Mouse (Mus musculus) bone marrow, adult 2 months (tissue): ENCODE results near the gene Tmem216. TPM values are rescaled to one million over a fixed set of nuclear protein-coding genes. Genes with fewer than 3 reads are reported as not detected.
A peak's percentile ranks its signal among the peaks of the same experiment; 100 is the strongest.

ENCODE experiments used
- H3K27ac ChIP-seq: fragments of 200-500 bp; 2 replicates; pipeline ENCODE4 v1.5.1; 2012; ENCODE audit warnings: low read depth, mild to moderate bottlenecking, control low read depth, inconsistent platforms, low read length; ENCODE audit not compliant: control insufficient read depth, poor library complexity, insufficient read depth
- H3K4me1 ChIP-seq: fragments of 200-500 bp; 2 replicates; pipeline ENCODE4 v1.6.1; 2011; ENCODE audit warnings: low read length; ENCODE audit not compliant: control insufficient read depth, insufficient read depth
- H3K4me3 ChIP-seq: fragments of 200-500 bp; replicated peaks from 2 replicates; pipeline ENCODE3; 2011; ENCODE audit warnings: mild to moderate bottlenecking, low read depth, low read length, control low read depth; ENCODE audit not compliant: control insufficient read depth
- CTCF ChIP-seq: fragments of 200-500 bp; IDR thresholded peaks from 2 replicates; pipeline ENCODE4 v1.5.1; 2011; ENCODE audit warnings: low read length, control low read depth; ENCODE audit not compliant: control insufficient read depth, insufficient read depth
- POLR2A ChIP-seq: fragments of 200-500 bp; IDR thresholded peaks from 2 replicates; pipeline ENCODE4 v1.6.1; 2011; ENCODE audit warnings: low read depth, mild to moderate bottlenecking, control low read depth, low read length, borderline replicate concordance; ENCODE audit not compliant: control insufficient read depth
- WGBS: fragments of 180-500 bp; shearing (Covaris S2); methylation state at CpG from one replicate; pipeline ENCODE4 v1.1.7; 2018; 5-methylcytosine and 5-hydroxymethylcytosine counted together
- polyA plus RNA-seq: library from polyadenylated mRNA; stranded (reverse); fragments of >200 nt; gene quantifications from 2 replicates; pipeline ENCODE4 v1.2.4, GENCODE M21; 2011; ENCODE audit warnings: low replicate concordance; ENCODE audit not compliant: missing spikeins, insufficient read depth, insufficient read length

The Tmem216 gene
- polyA plus RNA-seq, 1 experiment, result 25.1 TPM

DNA sequence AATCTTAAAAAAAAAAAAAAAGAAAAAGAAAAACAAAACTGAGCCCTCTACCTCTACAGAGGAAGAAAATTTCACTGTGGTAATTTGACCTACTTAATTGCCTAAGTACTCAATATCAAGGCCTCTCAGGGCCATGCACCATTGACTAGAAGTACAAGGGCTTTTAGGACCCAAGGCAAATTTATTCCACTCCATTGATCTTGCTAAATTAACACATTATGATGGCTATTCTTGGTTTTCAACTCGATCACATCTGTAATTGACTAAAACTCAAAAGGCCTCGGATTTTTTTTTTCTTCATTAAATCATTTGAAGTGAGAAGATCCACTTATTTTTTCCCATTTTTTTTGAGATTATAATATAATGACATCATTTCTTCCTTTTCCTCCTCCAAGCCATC lies 1.4 kb upstream of the Tmem216 start:
- H3K4me3 ChIP-seq, result no peak overlapping the region
- H3K27ac ChIP-seq, result no peak overlapping the region
- 82% methylated on average over 2 of the region's 2 CpGs for WGBS
- TF ChIP-seq CTCF (no peak), POLR2A (no peak)
- no peaks in the 10 kb centered on the region; the same call in 1 of the 2 replicates for H3K4me1 ChIP-seq

DNA sequence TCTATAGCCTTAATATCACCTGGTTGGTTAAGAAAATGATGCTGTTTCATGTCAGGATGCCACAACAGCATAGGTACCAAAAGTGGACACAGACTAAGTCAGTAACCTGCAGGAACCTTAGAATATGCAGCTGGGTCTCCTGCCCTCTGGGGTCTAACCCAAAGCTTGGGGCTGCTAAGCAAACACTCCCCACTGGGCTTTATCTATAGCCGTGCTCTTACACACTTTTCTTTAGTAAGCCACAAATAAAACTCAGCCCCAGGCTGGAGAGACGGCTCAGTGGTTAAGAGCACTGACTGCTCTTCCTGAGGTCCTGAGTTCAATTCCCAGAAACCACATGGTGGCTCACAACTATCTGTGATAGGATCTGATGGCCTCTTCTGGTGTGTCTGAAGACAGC lies 963 bp upstream of the Tmem216 start:
- Histone ChIP-seq H3K4me1 (no peaks in the 10 kb centered on the region; the same call in 1 of the 2 replicates), H3K27ac (no peak overlapping the region; the same call in 1 of the 2 replicates), H3K4me3 (no peak overlapping the region)
- WGBS, result 57% methylated on average over 2 of the region's 2 CpGs
- no peak for TF ChIP-seq CTCF
- TF ChIP-seq POLR2A, result no peak

DNA sequence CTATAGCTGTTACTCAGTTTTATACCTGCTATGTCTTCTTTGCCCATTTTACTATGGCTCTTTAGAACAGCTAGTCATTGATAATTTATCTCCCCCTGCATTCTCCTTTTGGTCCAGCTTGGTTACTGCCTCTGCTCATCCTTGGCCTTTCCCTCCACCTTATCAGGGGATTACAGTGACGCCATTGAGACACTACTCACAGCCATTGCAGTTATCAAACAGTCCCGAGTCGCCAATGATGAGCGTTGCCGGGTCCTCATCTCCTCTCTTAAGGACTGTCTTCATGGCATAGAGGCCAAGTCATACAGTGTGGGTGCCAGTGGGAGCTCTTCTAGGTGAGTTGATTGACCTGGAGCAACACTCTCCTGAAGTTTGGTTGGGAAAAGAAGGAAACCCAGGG lies 16.6 kb downstream of the Tmem216 start:
- Histone ChIP-seq H3K4me3 (no peak overlapping the region), H3K27ac (no peak overlapping the region), H3K4me1 (no peaks in the 10 kb centered on the region)
- WGBS, result 70% methylated on average over 5 of the region's 5 CpGs
- no peak for TF ChIP-seq POLR2A
- TF ChIP-seq CTCF, result no peak

DNA sequence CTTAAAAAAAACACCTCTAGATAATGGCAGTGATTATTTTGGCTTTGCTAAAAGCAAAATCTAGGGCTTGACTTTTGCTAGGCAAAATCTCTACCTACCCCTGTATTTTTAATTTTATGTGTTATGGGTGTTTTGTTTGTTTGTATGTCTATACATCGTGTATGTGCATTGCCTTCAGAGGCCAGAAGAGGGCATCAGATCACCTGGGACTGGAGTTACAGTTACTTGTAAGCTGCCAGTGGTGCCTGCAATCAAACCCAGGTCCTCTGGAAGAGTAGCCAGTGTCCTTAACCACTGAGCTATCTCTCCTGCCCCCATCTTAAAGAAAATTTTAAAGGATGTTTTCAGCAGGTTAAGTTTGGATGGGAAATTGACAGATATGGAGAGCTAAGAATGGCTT lies 26.0 kb downstream of the Tmem216 start:
- TF ChIP-seq POLR2A (no peak), CTCF (no peak)
- no peak overlapping the region for H3K4me3 ChIP-seq
- H3K4me1 ChIP-seq, result peaks cover 1% of the 10 kb centered on the region; the same call in 1 of the 2 replicates
- WGBS, result 93% methylated on average over 1 of the region's 1 CpGs
- no peak overlapping the region for H3K27ac ChIP-seq

DNA sequence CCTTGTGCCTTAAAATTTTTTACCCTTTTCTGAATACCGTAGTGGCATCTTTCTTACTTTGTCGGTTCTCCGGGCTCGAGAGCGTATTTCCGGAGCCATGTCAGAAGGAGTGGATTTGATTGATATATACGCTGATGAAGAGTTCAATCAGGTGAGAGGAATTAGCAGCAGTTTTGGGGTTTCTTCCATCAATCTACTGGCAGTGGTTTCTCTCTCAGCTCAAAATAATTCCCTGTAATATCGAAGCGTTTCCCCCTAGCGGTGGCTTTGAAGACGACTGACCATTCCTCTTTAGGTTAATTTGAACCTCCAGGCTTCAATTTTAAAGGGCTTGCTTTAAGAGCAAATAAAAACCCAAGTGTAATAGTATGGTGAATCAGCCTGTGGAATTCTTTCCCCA lies 30.1 kb downstream of the Tmem216 start, which contains the start of gene Sdhaf2:
Sdhaf2 (minus strand) TSS at position 233 of the 400 bp plus-strand sequence.
- H3K4me1 ChIP-seq, result peaks cover 1% of the 10 kb centered on the region
- peak within 1 kb of the TSS; percentile 98 for H3K27ac ChIP-seq
- TF ChIP-seq POLR2A, result no peak
- TF ChIP-seq CTCF, result no peak
- H3K4me3 ChIP-seq, result peak within 1 kb of the TSS; percentile 100
- WGBS, result under 1% methylated on average over 11 of the region's 11 CpGs

DNA sequence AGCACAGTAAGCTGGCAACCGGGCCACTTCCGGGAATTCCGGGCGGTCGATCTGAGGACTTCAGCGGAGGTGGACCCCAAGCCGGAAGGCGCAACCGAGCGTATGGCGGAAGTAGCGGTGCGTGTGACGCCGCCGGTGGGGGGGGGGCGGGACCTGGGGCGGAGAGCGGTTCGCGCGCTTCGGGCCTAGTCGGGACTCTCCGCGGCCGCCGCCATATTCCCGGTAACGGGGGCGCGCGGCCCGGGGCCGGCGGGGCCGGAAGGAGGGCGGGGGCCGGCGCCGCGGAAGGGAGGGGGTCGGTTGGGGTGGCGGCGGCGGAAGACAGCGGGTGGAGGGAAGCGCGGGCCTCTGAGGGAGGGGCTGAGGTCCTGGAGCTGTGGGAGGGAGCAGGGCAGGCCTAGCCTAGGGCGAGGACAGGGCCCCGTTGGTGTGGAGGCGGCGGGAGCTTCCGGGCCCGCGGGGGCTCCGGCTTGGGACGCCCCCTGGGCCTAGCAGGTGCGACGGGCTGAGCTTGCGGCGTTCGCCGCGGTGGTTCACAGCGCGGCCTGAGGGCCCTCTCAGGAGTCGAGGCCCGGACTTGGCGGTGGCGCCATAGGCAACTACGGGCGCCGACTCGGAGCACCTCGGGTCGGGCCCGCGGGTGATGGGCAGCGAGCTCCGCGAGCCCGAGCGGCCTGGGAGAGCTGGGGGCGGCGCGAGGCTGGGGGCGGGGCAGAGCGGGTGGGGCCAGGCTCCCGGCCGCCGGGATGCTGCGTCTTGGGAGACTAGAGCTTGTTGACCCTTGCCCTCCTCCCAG lies 30.7 kb downstream of the Tmem216 start, which contains the start of gene Cpsf7:
Cpsf7 (plus strand) TSS at position 161 of the 796 bp plus-strand sequence.
- peaks cover 1% of the 10 kb centered on the region for H3K4me1 ChIP-seq
- under 1% methylated on average over 89 of the region's 93 CpGs for WGBS

DNA sequence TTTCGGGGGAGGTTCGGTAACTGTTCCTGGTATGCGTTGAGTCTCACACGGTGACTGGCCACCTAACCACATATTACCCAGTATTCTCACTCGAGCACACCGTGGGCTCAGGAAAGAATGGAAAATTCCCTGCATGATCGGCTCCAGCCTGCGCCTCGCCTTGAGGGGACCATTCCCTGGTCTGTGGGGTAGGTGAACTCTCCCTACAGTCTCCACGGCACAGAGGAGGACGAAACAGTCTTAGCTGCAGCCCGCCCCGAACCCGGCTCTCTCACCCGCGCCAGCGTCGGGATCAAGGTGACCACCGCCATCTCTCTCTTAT lies 31.3 kb downstream of the Tmem216 start:
- H3K4me1 ChIP-seq, result peaks cover 1% of the 10 kb centered on the region
- TF ChIP-seq CTCF (no peak), POLR2A (no peak)
- peak overlapping the region; percentile 100 for H3K4me3 ChIP-seq
- WGBS, result under 1% methylated on average over 19 of the region's 19 CpGs
- peak overlapping the region; percentile 98 for H3K27ac ChIP-seq

More for the DNA sequence above, 30.7 kb downstream of the Tmem216 start, which contains the start of gene Cpsf7:
- peak; percentile 68; the same call in 1 of the 2 replicates for TF ChIP-seq POLR2A
- no peak for TF ChIP-seq CTCF
- peak within 1 kb of the TSS; percentile 98 for H3K27ac ChIP-seq
- peak within 1 kb of the TSS; percentile 100 for H3K4me3 ChIP-seq

DNA sequence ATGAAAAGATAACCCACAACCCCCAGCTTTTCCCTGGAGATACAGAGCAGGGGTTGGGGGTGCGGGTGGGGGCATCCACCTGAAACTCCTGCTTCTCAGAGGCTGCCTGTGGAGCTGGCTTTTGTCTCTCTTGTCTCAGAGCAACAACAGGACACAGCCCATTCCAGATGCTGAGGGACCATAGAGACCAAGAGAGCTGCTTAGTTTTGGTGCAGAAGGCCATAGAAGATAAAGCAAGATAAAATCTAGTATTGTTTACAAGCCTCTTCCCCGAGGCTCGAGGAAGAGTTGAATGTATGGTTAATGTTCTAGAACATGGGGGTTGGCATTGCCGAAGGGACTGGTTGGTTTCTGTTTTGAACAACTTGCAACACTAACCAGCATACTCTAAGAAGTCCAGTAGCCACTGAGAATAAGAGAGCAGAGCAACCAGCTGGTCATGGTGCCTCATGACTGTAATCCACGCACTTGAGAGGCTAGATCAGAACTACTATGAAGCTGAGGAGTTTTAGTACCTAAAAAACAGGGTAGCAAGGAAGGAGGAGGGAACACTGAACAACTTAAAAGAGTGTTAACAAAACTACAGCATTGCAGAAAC lies 32.5 kb downstream of the Tmem216 start:
- WGBS, result 42% methylated on average over 5 of the region's 5 CpGs
- Histone ChIP-seq H3K4me3 (no peak overlapping the region), H3K4me1 (peaks cover 1% of the 10 kb centered on the region), H3K27ac (no peak overlapping the region; the same call in 1 of the 2 replicates)
- TF ChIP-seq POLR2A, result no peak
- no peak for TF ChIP-seq CTCF
